In genomic region chr10:120871096-120871495, GRCm38 (mm10) we compare ENCODE assay signal across 15 mouse cellular contexts. TPM values are rescaled to one million over a fixed set of nuclear protein-coding genes. Genes with fewer than 3 reads are reported as not detected.
"Had no signal": no experiment of that assay in that cellular context is flagged by ENCODE, and none has a peak within 500 bp of the region (broad histone marks: within the 10 kb centered on the region; RNA-seq: fewer than 3 reads in every experiment).

No protein-coding gene starts in this region.

- ATAC-seq: intestine, embryonic 15.5 days; liver, postnatal 0 days; midbrain, embryonic 16.5 days had no signal

- DNase-seq: kidney, adult 2 months; kidney, postnatal 14 days; left cerebral cortex, postnatal 4 days; liver; liver, embryonic 13.5 days; liver, postnatal 0 days; lung, postnatal 14 days; right cerebral cortex, postnatal 4 days; spleen, adult 18-20 months; thymus, postnatal 4 days had no signal

- H3K9me3 ChIP-seq: intestine, embryonic 15.5 days; liver, embryonic 13.5 days; lung, embryonic 15.5 days; midbrain, embryonic 12.5 days had no signal

- H3K36me3 ChIP-seq: intestine, embryonic 15.5 days; liver, embryonic 13.5 days; lung, embryonic 15.5 days; midbrain, embryonic 12.5 days had no signal

- H3K9ac ChIP-seq: intestine, embryonic 15.5 days; liver, embryonic 13.5 days; liver, postnatal 0 days; lung, embryonic 15.5 days; midbrain, embryonic 12.5 days had no signal

- H3K4me3 ChIP-seq: intestine, embryonic 15.5 days; liver, embryonic 13.5 days; lung, embryonic 15.5 days; midbrain, embryonic 12.5 days had no signal

- H3K27me3 ChIP-seq: intestine, embryonic 15.5 days; liver, embryonic 13.5 days; lung, embryonic 15.5 days had no signal

- H3K4me2 ChIP-seq: liver, embryonic 13.5 days; midbrain, embryonic 12.5 days had no signal

- H3K27ac ChIP-seq: liver, embryonic 13.5 days; lung, embryonic 15.5 days; midbrain, embryonic 12.5 days had no signal

RNA-seq across cellular contexts. Expression of gene Msrb3, which starts 27.8 kb away (rescaled TPM):
- total RNA-seq: neutrophil, adult 5-6 weeks had no signal
